8 mouse cellular contexts compared by ENCODE assay signal in genomic region chr2:11534826-11535225, GRCm38 (mm10). TPM values are rescaled to one million over a fixed set of nuclear protein-coding genes. Genes with fewer than 3 reads are reported as not detected.
DNase-seq lines count a peak whose midpoint lies in the region; ATAC-seq and TF ChIP-seq lines count a peak whose summit lies in the region.

No protein-coding gene starts in this region.

- ATAC-seq in forebrain, embryonic 14.5 days, result no peak
- ATAC-seq in hindbrain, embryonic 15.5 days (ENCODE audit: low FRiP score, low read depth), result no peak
- peak; percentile 57 for ATAC-seq in liver, postnatal 0 days
- ATAC-seq in neural tube, embryonic 15.5 days (ENCODE audit: low FRiP score), result 0 out of 2 replicates have a peak, but pooled peaks have one; percentile 23

- H3K4me1 ChIP-seq in forebrain, embryonic 14.5 days (ENCODE audit: control insufficient read depth, insufficient read depth, low read length), result 0 out of 2 replicates have a peak, but pooled peaks cover 3% of the 10 kb centered on the region
- H3K4me1 ChIP-seq in hindbrain, embryonic 15.5 days (replicated peaks), result peaks cover 12% of the 10 kb centered on the region; the same call in 1 of the 2 replicates
- H3K4me1 ChIP-seq in liver, postnatal 0 days (ENCODE audit: insufficient read depth), result peaks cover 10% of the 10 kb centered on the region
- H3K4me1 ChIP-seq in neural tube, embryonic 15.5 days, result peaks cover 6% of the 10 kb centered on the region

- peak overlapping the region; percentile 81 for H3K4me2 ChIP-seq in forebrain, embryonic 14.5 days (ENCODE audit: low read length)
- H3K4me2 ChIP-seq in hindbrain, embryonic 15.5 days, result peak overlapping the region; percentile 84
- H3K4me2 ChIP-seq in liver, postnatal 0 days (ENCODE audit: low read depth, low read length), result peak overlapping the region; percentile 87
- H3K4me2 ChIP-seq in neural tube, embryonic 15.5 days, result peak overlapping the region; percentile 92

- H3K27me3 ChIP-seq in forebrain, embryonic 14.5 days (replicated peaks; ENCODE audit: control insufficient read depth, insufficient read depth, low read length), result no peaks in the 10 kb centered on the region
- no peaks in the 10 kb centered on the region for H3K27me3 ChIP-seq in hindbrain, embryonic 15.5 days
- no peaks in the 10 kb centered on the region for H3K27me3 ChIP-seq in liver, postnatal 0 days (ENCODE audit: insufficient read depth, low read length)
- no peaks in the 10 kb centered on the region for H3K27me3 ChIP-seq in neural tube, embryonic 15.5 days (replicated peaks)

- no peaks in the 10 kb centered on the region for H3K9me3 ChIP-seq in forebrain, embryonic 14.5 days (replicated peaks; ENCODE audit: control insufficient read depth, low read length)
- H3K9me3 ChIP-seq in hindbrain, embryonic 15.5 days, result no peaks in the 10 kb centered on the region
- no peaks in the 10 kb centered on the region for H3K9me3 ChIP-seq in liver, postnatal 0 days (ENCODE audit: low read length)
- H3K9me3 ChIP-seq in neural tube, embryonic 15.5 days (replicated peaks), result no peaks in the 10 kb centered on the region

- H3K9ac ChIP-seq in forebrain, embryonic 14.5 days (ENCODE audit: low read length), result peak overlapping the region; percentile 58
- H3K9ac ChIP-seq in hindbrain, embryonic 15.5 days, result peak overlapping the region; percentile 20; the same call in 1 of the 2 replicates
- peak overlapping the region; percentile 76 for H3K9ac ChIP-seq in liver, postnatal 0 days (replicated peaks)
- 0 out of 2 replicates have a peak overlapping the region, but pooled peaks have one; percentile 3 for H3K9ac ChIP-seq in neural tube, embryonic 15.5 days (replicated peaks)

- TF ChIP-seq EP300 in liver, postnatal 0 days (IDR thresholded peaks at IDR 0.05; ENCODE audit: low read depth), result no peak

- no peaks in the 10 kb centered on the region for H3K36me3 ChIP-seq in forebrain, embryonic 14.5 days (ENCODE audit: control insufficient read depth, insufficient read depth, low read length)
- no peaks in the 10 kb centered on the region for H3K36me3 ChIP-seq in hindbrain, embryonic 15.5 days
- 0 out of 2 replicates have a peak, but pooled peaks cover 2% of the 10 kb centered on the region for H3K36me3 ChIP-seq in liver, postnatal 0 days (replicated peaks; ENCODE audit: insufficient read depth, low read length)
- H3K36me3 ChIP-seq in neural tube, embryonic 15.5 days, result no peaks in the 10 kb centered on the region

- H3K4me3 ChIP-seq in forebrain, embryonic 14.5 days (ENCODE audit: low read depth, low read length), result peak overlapping the region; percentile 42
- H3K4me3 ChIP-seq in hindbrain, embryonic 15.5 days, result peak overlapping the region; percentile 50
- peak overlapping the region; percentile 46 for H3K4me3 ChIP-seq in liver, postnatal 0 days (ENCODE audit: low read depth, low read length)
- H3K4me3 ChIP-seq in neural tube, embryonic 15.5 days (replicated peaks), result peak overlapping the region; percentile 54

- TF ChIP-seq CTCF in liver, postnatal 0 days (IDR thresholded peaks at IDR 0.05; ENCODE audit: low read depth), result no peak

- H3K27ac ChIP-seq in forebrain, embryonic 14.5 days (ENCODE audit: low read depth, low read length), result no peak overlapping the region
- H3K27ac ChIP-seq in hindbrain, embryonic 15.5 days (replicated peaks), result no peak overlapping the region
- peak overlapping the region; percentile 83 for H3K27ac ChIP-seq in liver, postnatal 0 days (ENCODE audit: low read depth)
- no peak overlapping the region for H3K27ac ChIP-seq in neural tube, embryonic 15.5 days (replicated peaks)

- 30% methylated on average over 10 of the region's 10 CpGs for WGBS in forebrain, embryonic 14.5 days
- 23% methylated on average over 10 of the region's 10 CpGs for WGBS in hindbrain, embryonic 15.5 days
- 1% methylated on average over 10 of the region's 10 CpGs for WGBS in liver, postnatal 0 days (ENCODE audit: insufficient replicate concordance)
- WGBS in neural tube, embryonic 15.5 days, result 24% methylated on average over 10 of the region's 10 CpGs

- DNase-seq in spleen, postnatal 36 days (ENCODE audit: low spot score in 2 of 2), result peak; percentile 29 to 35
- no peak for DNase-seq in spleen, postnatal 10 days (ENCODE audit: low spot score in 2 of 2)
- DNase-seq in forebrain, embryonic 14.5 days (ENCODE audit: low spot score), result no peak
- DNase-seq in liver, postnatal 0 days, result no peak
- no peak for DNase-seq in spleen, adult 18-20 months
- no peak for DNase-seq in left cerebral cortex, adult 11 months (ENCODE audit: low spot score)

RNA-seq across cellular contexts. Expression of gene Pfkfb3, which starts 19.1 kb away (rescaled TPM):
- polyA plus RNA-seq in forebrain, embryonic 14.5 days (2014; fragmentation: Nextera tagmentation; extraction: Ambion mirVana), result 19.8 and 23.5 TPM in 2 replicates
- 32.3 and 33.7 TPM in 2 replicates for polyA plus RNA-seq in hindbrain, embryonic 15.5 days (2015; fragmentation: Nextera tagmentation; extraction: Ambion mirVana)
- 3.0 and 3.3 TPM in 2 replicates for polyA plus RNA-seq in liver, postnatal 0 days (2015; fragmentation: Nextera tagmentation; extraction: Ambion mirVana)
- 26.5 and 29.8 TPM in 2 replicates for polyA plus RNA-seq in neural tube, embryonic 15.5 days (2015; fragmentation: Nextera tagmentation; extraction: Ambion mirVana)

Comparison
In these comparisons a context has a peak if more than half of its experiments do, and no peak if none do; other contexts are left out.
1. DNase-seq: peak in spleen, postnatal 36 days (2 of 2); none in spleen, postnatal 10 days (0 of 2), forebrain, embryonic 14.5 days (single experiment), liver, postnatal 0 days (single experiment), spleen, adult 18-20 months (0 of 2) and left cerebral cortex, adult 11 months (single experiment).
2. ATAC-seq: peak in liver, postnatal 0 days (single experiment) and neural tube, embryonic 15.5 days (single experiment); none in forebrain, embryonic 14.5 days (single experiment) and hindbrain, embryonic 15.5 days (single experiment).
3. H3K9ac ChIP-seq: peak in every context shown above with its lines; median percentile 76 in liver, postnatal 0 days; 58 in forebrain, embryonic 14.5 days; 20 in hindbrain, embryonic 15.5 days; 3 in neural tube, embryonic 15.5 days.
4. Peak in every context shown above with its lines, with median percentiles within 50 percentile points of each other: H3K4me2 ChIP-seq and H3K4me3 ChIP-seq.